Mouse (Mus musculus) small intestine, adult 2 months (tissue): ENCODE data around the gene Nfib. TPM values are rescaled to one million over a fixed set of nuclear protein-coding genes. Genes with fewer than 3 reads are reported as not detected.

Source experiments
- H3K27ac ChIP-seq: fragments of 200-500 bp; 2 replicates; pipeline ENCODE4 v1.5.1; 2012; ENCODE audit warnings: low read depth, low read length, control low read depth, inconsistent platforms; ENCODE audit not compliant: insufficient read depth
- H3K27me3 ChIP-seq: fragments of 200-500 bp; 2 replicates; pipeline ENCODE4 v1.6.1; 2012; ENCODE audit warnings: mild to moderate bottlenecking, moderate library complexity, low read length, inconsistent platforms; ENCODE audit not compliant: control insufficient read depth, insufficient read depth
- H3K36me3 ChIP-seq: fragments of 200-500 bp; 2 replicates; pipeline ENCODE4 v1.6.1; 2012; ENCODE audit warnings: mild to moderate bottlenecking, low read length, control low read depth, inconsistent platforms; ENCODE audit not compliant: control insufficient read depth, insufficient read depth
- H3K4me1 ChIP-seq: fragments of 200-500 bp; 2 replicates; pipeline ENCODE4 v1.6.1; 2012; ENCODE audit warnings: low read length, inconsistent platforms, mixed read lengths; ENCODE audit not compliant: control insufficient read depth, insufficient read depth, insufficient read length
- H3K4me3 ChIP-seq: fragments of 200-500 bp; 2 replicates; pipeline ENCODE4 v1.5.1; 2012; ENCODE audit warnings: low read depth, mild to moderate bottlenecking, control low read depth, inconsistent platforms, low read length, moderate library complexity
- CTCF ChIP-seq: fragments of 200-500 bp; IDR thresholded peaks from 2 replicates; pipeline ENCODE4 v1.5.1; 2012; ENCODE audit warnings: low read depth, mild to moderate bottlenecking, control low read depth, inconsistent platforms, low read length, moderate library complexity, mixed read lengths; ENCODE audit not compliant: insufficient replicate concordance, insufficient read length; ENCODE audit errors: extremely low read depth
- POLR2A ChIP-seq: fragments of 200-500 bp; IDR thresholded peaks from 2 replicates; pipeline ENCODE4 v1.6.1; 2012; ENCODE audit warnings: low read depth, mild to moderate bottlenecking, control low read depth, inconsistent platforms, low read length, moderate library complexity
- WGBS: fragments of 180-500 bp; shearing (Covaris S2); methylation state at CpG from one replicate; pipeline ENCODE4 v1.1.7; 2018; 5-methylcytosine and 5-hydroxymethylcytosine counted together
- polyA plus RNA-seq: library from polyadenylated mRNA; depleted of rRNA; stranded (reverse); fragments of >200 nt; gene quantifications from 2 replicates; pipeline ENCODE4 v1.2.3, GENCODE M21; 2012

Gene Nfib
- polyA plus RNA-seq, 1 experiment = 4.7 TPM

GRCm38 (mm10) chr4:82438631-82439030 is 266.9 kb downstream of the Nfib start:
- no peaks in the 10 kb centered on the region for H3K27me3 ChIP-seq
- 94% methylated on average over 5 of the region's 5 CpGs for WGBS
- no peak for TF ChIP-seq POLR2A
- TF ChIP-seq CTCF = no peak
- H3K4me1 ChIP-seq = peaks cover 2% of the 10 kb centered on the region; the same call in 1 of the 2 replicates
- no peak overlapping the region for H3K4me3 ChIP-seq
- no peak overlapping the region for H3K27ac ChIP-seq
- H3K36me3 ChIP-seq = no peaks in the 10 kb centered on the region

DNA sequence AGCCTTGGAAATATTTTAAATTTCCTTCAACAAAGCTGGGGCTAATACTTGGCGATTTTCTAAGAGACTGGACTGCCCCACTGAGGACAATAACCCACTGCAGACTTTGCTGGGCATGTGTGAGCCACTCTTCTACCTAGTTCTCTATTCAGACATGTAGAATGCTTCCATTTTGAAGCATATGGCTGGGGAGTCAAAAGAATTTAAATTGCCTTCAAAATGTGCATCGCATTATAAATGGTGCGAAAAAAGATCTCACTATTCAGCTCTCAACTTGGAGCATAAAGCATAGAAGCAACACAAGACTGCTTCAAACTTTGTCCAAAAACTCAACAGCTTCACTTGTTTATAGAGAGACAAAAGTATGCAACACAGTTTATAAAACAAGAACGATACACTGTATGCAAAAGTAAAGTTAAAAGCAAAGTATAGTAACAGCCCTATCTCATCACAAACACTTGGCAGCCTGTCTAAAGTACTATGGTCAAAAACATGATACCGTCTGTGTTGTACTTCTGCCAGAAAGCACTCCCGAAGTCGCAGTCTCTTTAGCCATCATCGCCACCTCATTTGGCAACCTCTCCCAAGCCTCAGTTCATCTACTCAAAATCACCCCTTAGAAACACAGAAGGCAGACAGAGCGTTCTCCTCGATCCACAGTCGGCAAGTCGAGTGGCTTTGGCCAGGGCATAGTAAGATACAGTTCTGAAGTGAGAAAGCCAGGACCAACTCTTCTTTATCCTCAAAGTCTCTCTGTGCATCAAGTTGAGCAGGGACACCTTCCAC is 267.8 kb downstream of the Nfib start:
- TF ChIP-seq POLR2A (no peak), CTCF (no peak)
- no peaks in the 10 kb centered on the region for H3K36me3 ChIP-seq
- no peaks in the 10 kb centered on the region for H3K27me3 ChIP-seq
- H3K4me3 ChIP-seq = no peak overlapping the region
- peaks cover 2% of the 10 kb centered on the region; the same call in 1 of the 2 replicates for H3K4me1 ChIP-seq
- H3K27ac ChIP-seq = no peak overlapping the region; the same call in 1 of the 2 replicates
- WGBS = 59% methylated on average over 12 of the region's 12 CpGs

GRCm38 (mm10) chr4:82436656-82437055 is 268.9 kb downstream of the Nfib start:
- no peaks in the 10 kb centered on the region for H3K36me3 ChIP-seq
- 34% methylated on average over 2 of the region's 2 CpGs for WGBS

GRCm38 (mm10) chr4:82435716-82436115 is 269.8 kb downstream of the Nfib start:
- H3K4me1 ChIP-seq = peaks cover 2% of the 10 kb centered on the region; the same call in 1 of the 2 replicates
- TF ChIP-seq CTCF (no peak), POLR2A (no peak)
- H3K27me3 ChIP-seq = no peaks in the 10 kb centered on the region
- H3K27ac ChIP-seq = no peak overlapping the region
- 54% methylated on average over 5 of the region's 5 CpGs for WGBS
- no peak overlapping the region for H3K4me3 ChIP-seq
- no peaks in the 10 kb centered on the region for H3K36me3 ChIP-seq

More at GRCm38 (mm10) chr4:82436656-82437055, 268.9 kb downstream of the Nfib start:
- Histone ChIP-seq H3K27ac (no peak overlapping the region), H3K4me3 (no peak overlapping the region), H3K27me3 (no peaks in the 10 kb centered on the region), H3K4me1 (peaks cover 2% of the 10 kb centered on the region; the same call in 1 of the 2 replicates)
- TF ChIP-seq CTCF = no peak
- TF ChIP-seq POLR2A = no peak

DNA sequence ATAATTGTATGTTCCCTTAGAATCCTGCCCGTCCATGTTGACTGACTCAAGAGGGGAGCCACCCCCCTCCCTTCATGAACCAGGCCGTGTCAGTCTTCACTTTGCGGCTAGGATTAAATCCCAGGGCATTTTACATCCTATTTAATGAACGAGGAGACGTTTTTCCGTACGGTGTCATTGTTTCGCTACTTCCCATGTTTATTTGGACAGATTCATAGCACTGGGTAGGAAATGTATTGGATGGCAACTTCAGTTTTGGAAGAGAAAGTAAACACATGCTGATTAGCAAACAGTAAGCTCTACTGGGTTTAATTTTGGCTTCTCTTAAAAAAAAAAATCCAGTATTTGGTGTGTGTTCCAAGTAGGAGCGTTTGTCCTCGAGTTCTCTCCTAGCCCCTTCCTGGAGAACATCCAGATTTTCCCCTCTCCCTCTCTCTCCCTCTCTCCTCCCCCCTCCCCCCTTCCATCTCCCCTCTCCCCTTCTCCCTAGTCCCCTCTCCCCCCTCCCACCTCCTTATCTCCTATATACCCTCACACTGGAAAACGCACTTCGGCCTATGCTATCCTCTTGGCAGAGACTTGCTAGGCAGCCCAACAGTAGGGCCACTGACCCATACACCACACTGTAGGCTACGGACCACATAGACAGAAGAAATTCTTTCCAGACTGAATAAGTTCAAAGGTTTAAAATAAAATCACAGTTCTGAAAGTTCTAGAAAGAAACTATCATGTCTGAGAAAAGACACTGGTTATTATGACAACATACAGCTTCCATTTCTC is 271.4 kb downstream of the Nfib start:
- TF ChIP-seq CTCF (no peak), POLR2A (no peak)
- H3K36me3 ChIP-seq = no peaks in the 10 kb centered on the region
- H3K27ac ChIP-seq = no peak overlapping the region
- 77% methylated on average over 13 of the region's 13 CpGs for WGBS
- no peak overlapping the region for H3K4me3 ChIP-seq
- peaks cover 2% of the 10 kb centered on the region; the same call in 1 of the 2 replicates for H3K4me1 ChIP-seq
- no peaks in the 10 kb centered on the region for H3K27me3 ChIP-seq

GRCm38 (mm10) chr4:82431831-82432230 is 273.7 kb downstream of the Nfib start:
- H3K4me3 ChIP-seq = no peak overlapping the region
- no peaks in the 10 kb centered on the region for H3K36me3 ChIP-seq
- no peaks in the 10 kb centered on the region for H3K27me3 ChIP-seq
- H3K4me1 ChIP-seq = no peaks in the 10 kb centered on the region
- WGBS = 81% methylated on average over 8 of the region's 8 CpGs
- TF ChIP-seq POLR2A = no peak
- TF ChIP-seq CTCF = no peak
- H3K27ac ChIP-seq = no peak overlapping the region

DNA sequence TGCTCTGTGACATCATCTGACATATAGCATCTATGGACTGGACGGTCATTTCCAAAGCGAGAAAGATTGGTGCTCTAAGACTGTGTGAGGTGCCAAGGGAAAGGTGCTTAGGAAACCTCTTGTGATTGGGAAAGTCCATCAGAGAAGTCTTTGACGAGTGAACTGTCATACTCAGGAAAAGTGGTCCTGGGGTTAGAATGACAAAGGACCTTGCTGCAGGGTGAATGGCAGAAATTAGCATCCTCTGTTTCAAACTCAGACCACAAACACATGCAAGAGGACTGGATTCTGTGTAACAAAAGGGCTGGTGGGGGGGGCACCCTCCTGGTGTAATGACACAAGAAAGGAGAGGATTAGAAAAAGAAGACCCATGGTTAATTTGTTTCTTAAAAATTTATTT is 274.7 kb downstream of the Nfib start:
- Histone ChIP-seq H3K36me3 (no peaks in the 10 kb centered on the region), H3K27me3 (no peaks in the 10 kb centered on the region), H3K4me3 (no peak overlapping the region), H3K4me1 (no peaks in the 10 kb centered on the region), H3K27ac (no peak overlapping the region)
- 90% methylated on average over 3 of the region's 3 CpGs for WGBS
- TF ChIP-seq POLR2A = no peak
- TF ChIP-seq CTCF = no peak
